Mouse (Mus musculus) c-Kit-positive CD71-positive TER-119-positive erythroid progenitor cells, embryonic 14.5 days (primary cell): ENCODE data around the gene Tfdp1.
"Not testable (repeated sequence)": the region's sequence is repeated elsewhere in the genome, so short reads cannot be mapped to it uniquely, and the experiment has no call there.

Experiments used
- DNase-seq: peaks from one replicate; pipeline ENCODE4 v3.0.0-alpha.2; 2013; ENCODE audit warnings: low spot score

The Tfdp1 gene

GRCm38 (mm10) chr8:13338255-13338860 is at the start of gene Tfdp1:
Gene Tfdp1, plus strand, starts transcription at chr8:13338751.
- peak; percentile 83 for DNase-seq

- peak; percentile 76 for DNase-seq
These were observed 46.2 kb upstream of the Tfdp1 start for GRCm38 (mm10) chr8:13292364-13292763.

- no peak for DNase-seq
These were observed 44.7 kb upstream of the Tfdp1 start for GRCm38 (mm10) chr8:13293677-13294470.

GRCm38 (mm10) chr8:13299571-13299970 is 39.0 kb upstream of the Tfdp1 start:
- no peak for DNase-seq

GRCm38 (mm10) chr8:13301036-13301435 is 37.5 kb upstream of the Tfdp1 start:
- no peak for DNase-seq

GRCm38 (mm10) chr8:13305459-13305858 is 33.1 kb upstream of the Tfdp1 start:
- DNase-seq, result no peak

- no peak for DNase-seq
These were observed 32.7 kb upstream of the Tfdp1 start for GRCm38 (mm10) chr8:13305884-13306283.

GRCm38 (mm10) chr8:13306309-13306909 is 32.1 kb upstream of the Tfdp1 start:
- DNase-seq, result peak; percentile 16

- no peak for DNase-seq
These were observed 31.6 kb upstream of the Tfdp1 start for GRCm38 (mm10) chr8:13306916-13307315.

- DNase-seq, result no peak
These were observed 23.6 kb upstream of the Tfdp1 start for GRCm38 (mm10) chr8:13314922-13315321.

GRCm38 (mm10) chr8:13316671-13317070 is 21.9 kb upstream of the Tfdp1 start:
- no peak for DNase-seq

GRCm38 (mm10) chr8:13326598-13326997 is 12.0 kb upstream of the Tfdp1 start:
- DNase-seq, result no peak

GRCm38 (mm10) chr8:13334671-13335070 is 3.9 kb upstream of the Tfdp1 start:
- DNase-seq, result no peak

- DNase-seq, result not testable (repeated sequence)
These were observed 1.3 kb upstream of the Tfdp1 start for GRCm38 (mm10) chr8:13337245-13337644.

GRCm38 (mm10) chr8:13337678-13338077 is 873 bp upstream of the Tfdp1 start:
- DNase-seq, result no peak

GRCm38 (mm10) chr8:13338901-13339645 is 522 bp downstream of the Tfdp1 start:
- DNase-seq, result no peak

GRCm38 (mm10) chr8:13339646-13339990 is 1.1 kb downstream of the Tfdp1 start:
- DNase-seq, result no peak

GRCm38 (mm10) chr8:13340650-13341049 is 2.1 kb downstream of the Tfdp1 start:
- no peak for DNase-seq

- no peak for DNase-seq
These were observed 3.8 kb downstream of the Tfdp1 start for GRCm38 (mm10) chr8:13342340-13342739.

- no peak for DNase-seq
These were observed 4.6 kb downstream of the Tfdp1 start for GRCm38 (mm10) chr8:13343134-13343533.

- no peak for DNase-seq
These were observed 11.5 kb downstream of the Tfdp1 start for GRCm38 (mm10) chr8:13350052-13350451.

- no peak for DNase-seq
These were observed 13.0 kb downstream of the Tfdp1 start for GRCm38 (mm10) chr8:13351593-13351992.

GRCm38 (mm10) chr8:13352601-13353000 is 14.1 kb downstream of the Tfdp1 start:
- no peak for DNase-seq
